Mouse (Mus musculus) liver, adult 2 months (tissue): ENCODE measurements at regions not wholly inside any gene's neighbourhood (a gene's known extent, or its start where the extent isn't known, plus 50 kb on each side); places are given as distances from the start of the nearest gene placed in this dataset.

Experiments used
- CTCF ChIP-seq: fragments of 200-500 bp; IDR thresholded peaks from 2 replicates; pipeline ENCODE4 v1.5.1; 2011; ENCODE audit warnings: low read depth, low read length, control low read depth
- POLR2A ChIP-seq: fragments of 200-500 bp; IDR thresholded peaks from 2 replicates; pipeline ENCODE4 v1.6.1; 2011; ENCODE audit warnings: low read length, control low read depth; ENCODE audit not compliant: insufficient read depth; ENCODE audit errors: extremely low read depth

DNA sequence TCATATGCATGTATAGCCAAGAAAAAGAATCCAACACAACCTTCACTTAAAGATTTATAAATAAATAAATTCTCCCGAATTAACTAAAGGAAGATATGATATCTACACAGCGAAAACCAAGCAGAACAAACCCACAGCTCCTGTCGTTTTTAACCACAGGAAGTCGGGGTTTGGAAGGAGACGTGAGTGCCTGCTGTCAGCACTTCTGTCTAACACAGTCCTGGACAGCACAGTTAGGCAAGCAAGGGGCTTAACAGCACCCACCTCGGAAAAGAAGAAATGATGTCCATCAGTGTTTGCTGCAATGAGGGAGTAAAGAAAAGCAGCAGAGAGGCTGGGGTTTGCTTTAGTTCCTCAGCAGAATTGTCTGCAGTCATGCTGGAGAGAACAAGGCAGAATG, 162.7 kb downstream of the Irs2 start:
- TF ChIP-seq CTCF, result no peak
- TF ChIP-seq POLR2A, result no peak
